Mouse (Mus musculus) CH12.LX (cell line): ENCODE data around the gene Serpinc1.

Experiments
- BHLHE40 ChIP-seq: IDR thresholded peaks from 2 replicates; pipeline ENCODE4 v1.6.1; 2011; ENCODE audit warnings: mild to moderate bottlenecking, low read depth, low read length, improper control_type of control experiment
- CHD1 ChIP-seq: IDR thresholded peaks from 2 replicates; pipeline ENCODE4 v1.6.1; 2012; ENCODE audit warnings: low read depth, low read length, improper control_type of control experiment, inconsistent platforms
- CTCF ChIP-seq, 2 experiments: IDR thresholded peaks in 1 of 2; conservative IDR thresholded peaks in 1 of 2; 2 replicates each; pipeline ENCODE4 v1.5.1; 2011 to 2012; ENCODE audit warnings: low read depth in 2 of 2, low read length in 2 of 2, improper control_type of control experiment in 1 of 2, inconsistent platforms in 1 of 2, mild to moderate bottlenecking in 1 of 2, moderate library complexity in 1 of 2
- E2F4 ChIP-seq: IDR thresholded peaks from 2 replicates; pipeline ENCODE4 v1.6.1; 2011; ENCODE audit warnings: low read depth, low read length, improper control_type of control experiment; ENCODE audit not compliant: insufficient replicate concordance
- ELF1 ChIP-seq: IDR thresholded peaks from 2 replicates; pipeline ENCODE4 v1.6.1; 2014; ENCODE audit warnings: low read depth, mild to moderate bottlenecking, inconsistent platforms, low read length, improper control_type of control experiment
- HCFC1 ChIP-seq: IDR thresholded peaks from 2 replicates; pipeline ENCODE4 v1.6.1; 2012; ENCODE audit warnings: low read depth, mild to moderate bottlenecking, inconsistent platforms, low read length, improper control_type of control experiment
- JUN ChIP-seq: IDR thresholded peaks from 2 replicates; pipeline ENCODE4 v1.6.1; 2011; ENCODE audit warnings: low read depth, mild to moderate bottlenecking, low read length, improper control_type of control experiment, moderate library complexity; ENCODE audit not compliant: insufficient read depth
- MXI1 ChIP-seq: IDR thresholded peaks from 2 replicates; pipeline ENCODE4 v1.6.1; 2011; ENCODE audit warnings: mild to moderate bottlenecking, low read depth, low read length, improper control_type of control experiment
- POLR2A ChIP-seq: IDR thresholded peaks from 2 replicates; pipeline ENCODE4 v1.6.1; 2011; ENCODE audit warnings: low read depth, mild to moderate bottlenecking, improper control_type of control experiment, low read length
- SMC3 ChIP-seq: IDR thresholded peaks from 2 replicates; pipeline ENCODE4 v1.6.1; 2011; ENCODE audit warnings: low read depth, low read length, improper control_type of control experiment
- USF1 ChIP-seq: IDR thresholded peaks from 2 replicates; pipeline ENCODE4 v1.6.1; 2014; ENCODE audit warnings: low read depth, mild to moderate bottlenecking, inconsistent platforms, low read length, improper control_type of control experiment
- USF2 ChIP-seq: conservative IDR thresholded peaks from 2 replicates; pipeline ENCODE4 v1.6.1; 2011; ENCODE audit warnings: low read depth, low read length, improper control_type of control experiment
- ZC3H11A ChIP-seq: IDR thresholded peaks from 2 replicates; pipeline ENCODE4 v1.6.1; 2012; ENCODE audit warnings: low read depth, mild to moderate bottlenecking, inconsistent platforms, low read length, improper control_type of control experiment

GRCm38 (mm10) chr1:161037026-161037425 is 58.6 kb downstream of the Serpinc1 start:
- TF ChIP-seq ZC3H11A (no peak), USF1 (no peak), MXI1 (no peak; the same call in 1 of the 2 replicates), JUN (no peak), CTCF (conservative IDR thresholded peaks at IDR 0.05 in 1 of 2, IDR thresholded peaks at IDR 0.05 in 1 of 2; ENCODE audit: low read depth in 2 of 2, low read length in 2 of 2) (no peak), CHD1 (no peak), E2F4 (no peak), BHLHE40 (no peak), HCFC1 (no peak), USF2 (no peak), POLR2A (0 out of 2 replicates have a peak, but pooled peaks have one; percentile 16), ELF1 (no peak), SMC3 (no peak; the same call in 1 of the 2 replicates)
